Mouse (Mus musculus) lung, embryonic 14.5 days (tissue): ENCODE measurements at regions not wholly inside any gene's neighbourhood (a gene's known extent, or its start where the extent isn't known, plus 50 kb on each side); places are given as distances from the start of the nearest gene placed in this dataset.

Source experiments
- ATAC-seq: fragments of 200-750 bp; cut with Nextera tagmentation; 2 replicates; pipeline ENCODE4 v1.8.0; 2017; ENCODE audit warnings: mild to moderate bottlenecking, moderate TSS enrichment, moderate library complexity; ENCODE audit not compliant: insufficient read depth
- DNase-seq: peaks from one replicate; pipeline ENCODE4 v3.0.0-alpha.2; 2015
- H3K27ac ChIP-seq: fragments of 300-500 bp; sonication (generic); 2 replicates; pipeline ENCODE4 v1.5.1; 2014; ENCODE audit warnings: low read depth, mild to moderate bottlenecking, moderate library complexity
- H3K27me3 ChIP-seq: fragments of 300-500 bp; sonication (generic); 2 replicates; pipeline ENCODE4 v1.6.1; 2014; ENCODE audit warnings: low read length, control low read depth; ENCODE audit not compliant: insufficient read depth
- H3K36me3 ChIP-seq: fragments of 300-500 bp; sonication (generic); 2 replicates; pipeline ENCODE4 v1.6.1; 2014; ENCODE audit warnings: control low read depth; ENCODE audit not compliant: insufficient read depth
- H3K4me1 ChIP-seq: fragments of 300-500 bp; sonication (generic); 2 replicates; pipeline ENCODE4 v1.6.1; 2014; ENCODE audit warnings: antibody characterized with exemption, control low read depth; ENCODE audit not compliant: insufficient read depth
- H3K4me2 ChIP-seq: fragments of 300-500 bp; sonication (generic); 2 replicates; pipeline ENCODE4 v1.6.1; 2014; ENCODE audit warnings: mild to moderate bottlenecking
- H3K4me3 ChIP-seq: fragments of 300-500 bp; sonication (generic); 2 replicates; pipeline ENCODE4 v1.5.1; 2014; ENCODE audit warnings: low read depth, low read length
- H3K9ac ChIP-seq: fragments of 300-500 bp; sonication (generic); 2 replicates; pipeline ENCODE4 v1.6.1; 2014
- H3K9me3 ChIP-seq: fragments of 300-500 bp; sonication (generic); 2 replicates; pipeline ENCODE4 v1.6.1; 2016; ENCODE audit warnings: low read depth, low read length, control low read depth
- CTCF ChIP-seq: IDR thresholded peaks from 2 replicates; pipeline ENCODE4 v1.5.1; 2016; ENCODE audit warnings: antibody characterized with exemption, low read depth
- WGBS: fragments of 180-500 bp; shearing (Covaris S2); extraction: QIAGEN DNeasy Blood & Tissue Kit; methylation state at CpG from one replicate; pipeline ENCODE4 v1.1.7; 2014; 5-methylcytosine and 5-hydroxymethylcytosine counted together

DNA sequence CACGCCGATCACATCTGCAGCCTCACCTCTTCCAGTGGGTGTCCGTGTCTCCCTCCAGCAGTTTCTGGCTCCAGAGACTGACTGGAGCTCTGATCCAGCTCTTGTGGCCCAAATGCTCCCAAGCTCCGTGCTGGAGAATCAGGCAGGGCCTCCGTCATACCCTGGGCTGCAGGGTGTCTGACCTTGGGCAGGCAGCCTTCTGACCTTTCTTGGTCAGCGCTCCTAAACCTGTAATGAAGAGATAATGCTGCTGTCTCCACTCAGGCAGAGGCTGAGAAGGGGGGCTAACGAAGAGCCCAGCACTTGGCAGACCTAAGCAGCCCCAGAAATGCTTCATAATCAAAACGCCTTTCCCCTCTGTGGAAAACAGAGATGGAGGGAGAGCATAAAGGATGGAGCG, 89.9 kb upstream of the Mef2a start:
- Histone ChIP-seq H3K9me3 (no peaks in the 10 kb centered on the region), H3K27ac (peak overlapping the region; percentile 71; the same call in 1 of the 2 replicates), H3K4me2 (no peak overlapping the region), H3K9ac (no peak overlapping the region), H3K27me3 (no peaks in the 10 kb centered on the region), H3K4me1 (peaks cover 23% of the 10 kb centered on the region), H3K36me3 (no peaks in the 10 kb centered on the region), H3K4me3 (no peak overlapping the region)
- DNase-seq (peak; percentile 57), ATAC-seq (peak; percentile 18; the same call in 1 of the 2 replicates)
- WGBS: 40% methylated on average over 9 of the region's 9 CpGs
- TF ChIP-seq CTCF: no peak

DNA sequence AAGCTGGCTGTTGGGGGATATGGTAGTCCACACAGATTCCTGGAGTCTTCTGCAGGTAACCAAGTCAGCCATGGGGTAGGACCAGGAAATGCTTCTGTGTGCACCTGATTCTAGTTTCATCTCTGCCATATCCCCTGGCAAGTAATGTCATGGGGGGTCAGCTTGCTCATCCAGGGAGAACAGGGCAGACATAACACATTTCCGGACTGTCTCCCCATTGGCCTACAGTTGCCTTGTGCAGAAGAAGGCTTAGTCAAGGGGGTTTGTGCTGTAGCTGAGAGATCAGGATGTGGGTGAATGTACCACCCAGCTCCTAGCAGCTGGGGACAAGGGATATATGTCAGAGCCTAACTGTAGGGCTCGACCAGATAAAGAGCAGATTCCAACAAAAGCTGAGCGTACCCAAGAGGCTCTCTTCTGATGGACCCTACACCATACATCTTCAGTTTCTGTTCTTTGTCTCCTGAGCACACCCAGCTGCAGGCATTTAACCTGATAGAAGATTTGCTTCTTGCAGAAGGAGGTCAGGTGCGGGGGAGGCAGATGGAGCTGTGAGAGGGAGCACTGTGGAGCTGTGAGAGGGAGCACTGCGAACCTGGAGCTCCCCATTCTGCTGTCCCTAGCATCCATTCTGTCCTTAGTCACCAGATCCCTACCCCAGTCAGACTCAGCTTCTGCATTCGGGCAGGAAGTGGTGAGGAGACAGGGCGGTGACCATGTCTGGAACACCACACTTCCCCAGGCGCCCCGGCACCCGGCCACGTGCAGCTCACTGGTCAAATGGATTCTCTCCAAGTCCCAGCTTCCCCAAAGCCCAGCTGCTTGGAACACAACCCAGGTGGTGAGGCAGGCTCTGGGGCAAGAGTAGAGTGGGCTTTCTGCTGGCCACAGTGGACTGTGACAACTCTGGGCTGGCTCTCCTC, 88.9 kb upstream of the Mef2a start:
- DNase-seq: peak; percentile 92
- Histone ChIP-seq H3K4me3 (no peak overlapping the region), H3K4me2 (no peak overlapping the region), H3K9ac (no peak overlapping the region), H3K9me3 (no peaks in the 10 kb centered on the region), H3K36me3 (no peaks in the 10 kb centered on the region), H3K27ac (peak overlapping the region; percentile 71), H3K4me1 (peaks cover 23% of the 10 kb centered on the region), H3K27me3 (no peaks in the 10 kb centered on the region)
- no peak for TF ChIP-seq CTCF
- WGBS: 57% methylated on average over 11 of the region's 11 CpGs
- ATAC-seq: peak; percentile 92

DNA sequence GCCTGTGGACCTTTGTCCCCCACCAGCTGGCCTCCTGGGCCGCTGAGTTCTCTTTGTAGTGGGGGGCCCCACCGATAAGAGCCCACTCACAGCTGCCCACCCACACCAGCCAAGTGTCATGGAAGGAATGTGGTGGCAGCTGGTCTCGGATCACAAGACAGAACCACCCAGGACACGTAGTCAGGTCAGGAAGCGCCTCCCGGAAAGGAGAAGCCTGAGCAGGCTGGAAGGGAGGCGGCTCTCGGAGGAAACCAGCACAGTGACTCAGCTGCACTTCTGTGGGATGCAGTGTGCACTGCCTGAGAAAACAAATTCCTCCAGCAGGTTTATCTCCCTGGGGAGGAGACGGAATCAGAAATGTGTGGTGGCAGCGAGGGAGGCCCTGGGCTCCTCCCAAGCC, 87.2 kb upstream of the Mef2a start:
- WGBS: 57% methylated on average over 10 of the region's 10 CpGs
- no peak overlapping the region for H3K4me3 ChIP-seq
- no peak overlapping the region for H3K9ac ChIP-seq
- H3K4me1 ChIP-seq: peaks cover 23% of the 10 kb centered on the region
- H3K36me3 ChIP-seq: no peaks in the 10 kb centered on the region
- ATAC-seq: no peak
- no peak for DNase-seq
- H3K4me2 ChIP-seq: no peak overlapping the region
- no peak for TF ChIP-seq CTCF
- no peak overlapping the region for H3K27ac ChIP-seq
- H3K27me3 ChIP-seq: no peaks in the 10 kb centered on the region
- H3K9me3 ChIP-seq: no peaks in the 10 kb centered on the region

- DNase-seq: no peak
- Histone ChIP-seq H3K9ac (no peak overlapping the region), H3K4me3 (no peak overlapping the region), H3K9me3 (no peaks in the 10 kb centered on the region), H3K36me3 (no peaks in the 10 kb centered on the region), H3K4me2 (no peak overlapping the region), H3K27me3 (no peaks in the 10 kb centered on the region), H3K27ac (no peak overlapping the region), H3K4me1 (peaks cover 23% of the 10 kb centered on the region)
- no peak for TF ChIP-seq CTCF
- WGBS: 95% methylated on average over 9 of the region's 9 CpGs
- no peak for ATAC-seq
Measured at GRCm38 (mm10) chr7:67459209-67459608, 86.6 kb upstream of the Mef2a start.

GRCm38 (mm10) chr7:67458640-67459039, 86.0 kb upstream of the Mef2a start:
- Histone ChIP-seq H3K4me2 (no peak overlapping the region), H3K4me3 (no peak overlapping the region), H3K27ac (no peak overlapping the region), H3K4me1 (peaks cover 21% of the 10 kb centered on the region), H3K27me3 (no peaks in the 10 kb centered on the region), H3K9ac (no peak overlapping the region), H3K9me3 (no peaks in the 10 kb centered on the region), H3K36me3 (no peaks in the 10 kb centered on the region)
- DNase-seq (no peak), ATAC-seq (no peak)
- 62% methylated on average over 4 of the region's 4 CpGs for WGBS
- no peak for TF ChIP-seq CTCF

- H3K4me2 ChIP-seq: no peak overlapping the region
- no peak overlapping the region for H3K4me3 ChIP-seq
- H3K27ac ChIP-seq: no peak overlapping the region
- H3K36me3 ChIP-seq: no peaks in the 10 kb centered on the region
- H3K27me3 ChIP-seq: no peaks in the 10 kb centered on the region
- peaks cover 14% of the 10 kb centered on the region for H3K4me1 ChIP-seq
- TF ChIP-seq CTCF: no peak
- whole genome bisulfite sequencing: 72% methylated on average over 1 of the region's 1 CpGs
- no peak for DNase-seq
- no peak for ATAC-seq
- no peaks in the 10 kb centered on the region for H3K9me3 ChIP-seq
- H3K9ac ChIP-seq: no peak overlapping the region
Measured at GRCm38 (mm10) chr7:67457898-67458297, 85.2 kb upstream of the Mef2a start.

GRCm38 (mm10) chr7:67456015-67456414, 83.4 kb upstream of the Mef2a start:
- DNase-seq (no peak), ATAC-seq (no peak)
- no peak overlapping the region for H3K4me3 ChIP-seq
- 79% methylated on average over 4 of the region's 4 CpGs for WGBS
- TF ChIP-seq CTCF: no peak
- no peaks in the 10 kb centered on the region for H3K27me3 ChIP-seq
- H3K36me3 ChIP-seq: no peaks in the 10 kb centered on the region
- H3K27ac ChIP-seq: no peak overlapping the region
- no peak overlapping the region for H3K9ac ChIP-seq
- H3K4me2 ChIP-seq: no peak overlapping the region
- H3K4me1 ChIP-seq: 0 out of 2 replicates have a peak, but pooled peaks cover 3% of the 10 kb centered on the region
- no peaks in the 10 kb centered on the region for H3K9me3 ChIP-seq
